Mouse (Mus musculus): Measurements from ENCODE around the gene Pdcd1. TPM values are rescaled to one million over a fixed set of nuclear protein-coding genes. Genes with fewer than 3 reads are reported as not detected.
"Not testable (repeated sequence)": the region's sequence is repeated elsewhere in the genome, so short reads cannot be mapped to it uniquely, and the experiment has no call there.

The Pdcd1 gene
- polyA plus RNA-seq (2016; fragmentation: Nextera tagmentation; extraction: Ambion mirVana), result 0.09 TPM in 1 of 2 replicates, not detected in the other

GRCm38 (mm10) chr1:94052373-94052772 lies at the start of gene Pdcd1:
Gene Pdcd1 (minus strand): TSS chr1:94052553.
- no peaks in the 10 kb centered on the region for H3K27me3 ChIP-seq
- 66% methylated on average over 5 of the region's 6 CpGs for WGBS
- no peak within 1 kb of the TSS for H3K4me2 ChIP-seq
- ATAC-seq (ENCODE audit: low FRiP score), result no peak
- no peak within 1 kb of the TSS for H3K4me3 ChIP-seq (replicated peaks)
- H3K9me3 ChIP-seq, result no peaks in the 10 kb centered on the region
- H3K27ac ChIP-seq, result no peak within 1 kb of the TSS
- no peaks in the 10 kb centered on the region for H3K36me3 ChIP-seq (replicated peaks)
- no peak within 1 kb of the TSS for H3K9ac ChIP-seq
- H3K4me1 ChIP-seq, result no peaks in the 10 kb centered on the region

- 91% methylated on average over 1 of the region's 1 CpGs for WGBS
- no peak overlapping the region for H3K4me3 ChIP-seq (replicated peaks)
Measured at GRCm38 (mm10) chr1:94091788-94092187, 39.4 kb upstream of the Pdcd1 start.

GRCm38 (mm10) chr1:94086311-94086898 lies 34.1 kb upstream of the Pdcd1 start:
- 88% methylated on average over 5 of the region's 5 CpGs for WGBS

More at GRCm38 (mm10) chr1:94091788-94092187, 39.4 kb upstream of the Pdcd1 start:
- no peak overlapping the region for H3K9ac ChIP-seq
- H3K36me3 ChIP-seq (replicated peaks), result no peaks in the 10 kb centered on the region
- no peak for ATAC-seq (ENCODE audit: low FRiP score)
- H3K4me2 ChIP-seq, result no peak overlapping the region
- no peaks in the 10 kb centered on the region for H3K4me1 ChIP-seq
- no peak overlapping the region for H3K27ac ChIP-seq
- no peaks in the 10 kb centered on the region for H3K9me3 ChIP-seq
- H3K27me3 ChIP-seq, result no peaks in the 10 kb centered on the region

GRCm38 (mm10) chr1:94085324-94086105 lies 33.2 kb upstream of the Pdcd1 start:
- H3K27ac ChIP-seq, result no peak overlapping the region
- H3K27me3 ChIP-seq, result 0 out of 2 replicates have a peak, but pooled peaks cover under 1% of the 10 kb centered on the region
- H3K4me2 ChIP-seq, result no peak overlapping the region
- no peak overlapping the region for H3K9ac ChIP-seq
- no peaks in the 10 kb centered on the region for H3K4me1 ChIP-seq
- 89% methylated on average over 5 of the region's 5 CpGs for WGBS
- no peaks in the 10 kb centered on the region for H3K9me3 ChIP-seq
- ATAC-seq (ENCODE audit: low FRiP score), result no peak
- no peaks in the 10 kb centered on the region for H3K36me3 ChIP-seq (replicated peaks)
- no peak overlapping the region for H3K4me3 ChIP-seq (replicated peaks)

More at GRCm38 (mm10) chr1:94086311-94086898, 34.1 kb upstream of the Pdcd1 start:
- Histone ChIP-seq H3K27ac (no peak overlapping the region), H3K4me1 (no peaks in the 10 kb centered on the region), H3K36me3 (replicated peaks) (no peaks in the 10 kb centered on the region), H3K4me3 (replicated peaks) (no peak overlapping the region), H3K9ac (no peak overlapping the region), H3K4me2 (no peak overlapping the region), H3K9me3 (no peaks in the 10 kb centered on the region), H3K27me3 (no peaks in the 10 kb centered on the region)
- no peak for ATAC-seq (ENCODE audit: low FRiP score)

- no peak for ATAC-seq (ENCODE audit: low FRiP score)
- no peak overlapping the region for H3K27ac ChIP-seq
- H3K4me3 ChIP-seq (replicated peaks), result no peak overlapping the region
- H3K27me3 ChIP-seq, result peaks cover 7% of the 10 kb centered on the region; the same call in 1 of the 2 replicates
- WGBS, result 91% methylated on average over 6 of the region's 6 CpGs
- no peak overlapping the region for H3K4me2 ChIP-seq
- H3K9ac ChIP-seq, result no peak overlapping the region
- H3K36me3 ChIP-seq (replicated peaks), result no peaks in the 10 kb centered on the region
- H3K9me3 ChIP-seq, result no peaks in the 10 kb centered on the region
- H3K4me1 ChIP-seq, result no peaks in the 10 kb centered on the region
Measured at GRCm38 (mm10) chr1:94081761-94082160, 29.4 kb upstream of the Pdcd1 start.

GRCm38 (mm10) chr1:94081191-94081590 lies 28.8 kb upstream of the Pdcd1 start:
- Histone ChIP-seq H3K4me2 (0 out of 2 replicates have a peak overlapping the region, but pooled peaks have one; percentile 1), H3K4me3 (replicated peaks) (no peak overlapping the region), H3K27me3 (peaks cover 7% of the 10 kb centered on the region; the same call in 1 of the 2 replicates), H3K9ac (no peak overlapping the region), H3K27ac (no peak overlapping the region), H3K36me3 (replicated peaks) (no peaks in the 10 kb centered on the region), H3K4me1 (no peaks in the 10 kb centered on the region), H3K9me3 (no peaks in the 10 kb centered on the region)
- ATAC-seq (ENCODE audit: low FRiP score), result no peak
- 63% methylated on average over 11 of the region's 11 CpGs for WGBS

- no peak overlapping the region for H3K27ac ChIP-seq
- peaks cover 7% of the 10 kb centered on the region; the same call in 1 of the 2 replicates for H3K27me3 ChIP-seq
- H3K9ac ChIP-seq, result no peak overlapping the region
- ATAC-seq (ENCODE audit: low FRiP score), result no peak
- 55% methylated on average over 15 of the region's 15 CpGs for WGBS
- no peaks in the 10 kb centered on the region for H3K4me1 ChIP-seq
- 0 out of 2 replicates have a peak overlapping the region, but pooled peaks have one; percentile 1 for H3K4me2 ChIP-seq
- no peaks in the 10 kb centered on the region for H3K36me3 ChIP-seq (replicated peaks)
- H3K4me3 ChIP-seq (replicated peaks), result no peak overlapping the region
- no peaks in the 10 kb centered on the region for H3K9me3 ChIP-seq
Measured at GRCm38 (mm10) chr1:94080718-94081117, 28.4 kb upstream of the Pdcd1 start.

GRCm38 (mm10) chr1:94078835-94079440 lies 26.6 kb upstream of the Pdcd1 start:
- Histone ChIP-seq H3K9ac (no peak overlapping the region), H3K4me1 (no peaks in the 10 kb centered on the region), H3K9me3 (no peaks in the 10 kb centered on the region), H3K27me3 (peaks cover 7% of the 10 kb centered on the region; the same call in 1 of the 2 replicates), H3K27ac (no peak overlapping the region), H3K4me3 (replicated peaks) (no peak overlapping the region), H3K36me3 (replicated peaks) (no peaks in the 10 kb centered on the region), H3K4me2 (no peak overlapping the region)
- 4% methylated on average over 9 of the region's 9 CpGs for WGBS
- ATAC-seq (ENCODE audit: low FRiP score), result peak; percentile 91

GRCm38 (mm10) chr1:94078314-94078713 lies 26.0 kb upstream of the Pdcd1 start:
- H3K27ac ChIP-seq, result no peak overlapping the region
- H3K9ac ChIP-seq, result no peak overlapping the region
- WGBS, result 76% methylated on average over 3 of the region's 3 CpGs
- peaks cover 7% of the 10 kb centered on the region; the same call in 1 of the 2 replicates for H3K27me3 ChIP-seq
- H3K4me2 ChIP-seq, result no peak overlapping the region
- no peaks in the 10 kb centered on the region for H3K9me3 ChIP-seq
- no peaks in the 10 kb centered on the region for H3K36me3 ChIP-seq (replicated peaks)
- no peak for ATAC-seq (ENCODE audit: low FRiP score)
- H3K4me3 ChIP-seq (replicated peaks), result no peak overlapping the region
- H3K4me1 ChIP-seq, result no peaks in the 10 kb centered on the region

- H3K9ac ChIP-seq, result no peak overlapping the region
- no peak overlapping the region for H3K4me3 ChIP-seq (replicated peaks)
- no peak overlapping the region for H3K4me2 ChIP-seq
- no peaks in the 10 kb centered on the region for H3K9me3 ChIP-seq
- WGBS, result 45% methylated on average over 1 of the region's 1 CpGs
- peaks cover 7% of the 10 kb centered on the region; the same call in 1 of the 2 replicates for H3K27me3 ChIP-seq
- ATAC-seq (ENCODE audit: low FRiP score), result no peak
- no peaks in the 10 kb centered on the region for H3K4me1 ChIP-seq
- no peaks in the 10 kb centered on the region for H3K36me3 ChIP-seq (replicated peaks)
- no peak overlapping the region for H3K27ac ChIP-seq
Measured at GRCm38 (mm10) chr1:94076702-94077101, 24.3 kb upstream of the Pdcd1 start.

GRCm38 (mm10) chr1:94074756-94075155 lies 22.4 kb upstream of the Pdcd1 start:
- WGBS, result 88% methylated on average over 6 of the region's 6 CpGs
- no peaks in the 10 kb centered on the region for H3K36me3 ChIP-seq (replicated peaks)
- no peak for ATAC-seq (ENCODE audit: low FRiP score)
- H3K27ac ChIP-seq, result no peak overlapping the region
- no peak overlapping the region for H3K4me3 ChIP-seq (replicated peaks)
- H3K9ac ChIP-seq, result no peak overlapping the region
- H3K27me3 ChIP-seq, result no peaks in the 10 kb centered on the region
- no peaks in the 10 kb centered on the region for H3K9me3 ChIP-seq
- no peaks in the 10 kb centered on the region for H3K4me1 ChIP-seq
- H3K4me2 ChIP-seq, result no peak overlapping the region

GRCm38 (mm10) chr1:94058281-94058680 lies 5.9 kb upstream of the Pdcd1 start:
- not testable (repeated sequence) for H3K4me1 ChIP-seq; H3K4me3 ChIP-seq (replicated peaks); H3K4me2 ChIP-seq; H3K36me3 ChIP-seq (replicated peaks); H3K9ac ChIP-seq; ATAC-seq (ENCODE audit: low FRiP score); H3K27me3 ChIP-seq; H3K9me3 ChIP-seq; H3K27ac ChIP-seq
- WGBS, result 69% methylated on average over 1 of the region's 1 CpGs
